Mouse (Mus musculus) CH12.LX (cell line): ENCODE measurements around the gene AC140267.1. TPM values are rescaled to one million over a fixed set of nuclear protein-coding genes. Genes with fewer than 3 reads are reported as not detected.

Experiments used
- DNase-seq: peaks from one replicate; pipeline ENCODE4 v3.0.0-alpha.2; 2013; ENCODE audit errors: extremely low read depth
- H3K27ac ChIP-seq: 2 replicates; pipeline ENCODE4 v1.5.1; 2012; ENCODE audit warnings: low read depth, mild to moderate bottlenecking, control low read depth, moderate library complexity; ENCODE audit not compliant: insufficient read depth
- H3K27me3 ChIP-seq: replicated peaks from 2 replicates; pipeline ENCODE3; 2012; ENCODE audit warnings: inconsistent platforms
- H3K36me3 ChIP-seq, 2 experiments: replicated peaks in 1 of 2; 2 replicates each; pipeline versions ENCODE3 to v1.6.1; 2012; ENCODE audit warnings: inconsistent platforms in 1 of 2, low read length in 1 of 2, mild to moderate bottlenecking in 1 of 2, mixed read lengths in 1 of 2, moderate library complexity in 1 of 2; ENCODE audit not compliant: control insufficient read depth in 1 of 2, insufficient read depth in 1 of 2
- H3K4me1 ChIP-seq, 2 experiments: 2 replicates each; pipeline ENCODE4 v1.6.1; 2012; ENCODE audit warnings: inconsistent platforms in 1 of 2, moderate library complexity in 1 of 2; ENCODE audit not compliant: insufficient read depth in 2 of 2, control insufficient read depth in 1 of 2
- H3K4me2 ChIP-seq: 2 replicates; pipeline ENCODE4 v1.6.1; 2012; ENCODE audit warnings: low read depth, mild to moderate bottlenecking, control low read depth; ENCODE audit not compliant: poor library complexity, insufficient read depth, severe bottlenecking
- H3K4me3 ChIP-seq, 3 experiments: fragments of 150-350 bp in 1 of 3; sonication (generic) in 1 of 3; replicated peaks in 1 of 3; 2 replicates each; pipeline versions ENCODE3 to v1.5.1; 2011 to 2012; ENCODE audit warnings: low read depth in 2 of 3, low read length in 2 of 3, mild to moderate bottlenecking in 2 of 3, moderate library complexity in 2 of 3, control low read depth in 1 of 3, improper control_type of control experiment in 1 of 3, inconsistent platforms in 1 of 3, mixed read lengths in 1 of 3; ENCODE audit not compliant: poor library complexity in 1 of 3
- H3K79me2 ChIP-seq: replicated peaks from 2 replicates; pipeline ENCODE4 v1.6.1; 2012; ENCODE audit warnings: mild to moderate bottlenecking, moderate library complexity; ENCODE audit not compliant: control insufficient read depth, poor library complexity, insufficient read depth, severe bottlenecking; ENCODE audit errors: extremely low read depth
- H3K9ac ChIP-seq: 2 replicates; pipeline ENCODE4 v1.6.1; 2012; ENCODE audit warnings: low read depth, mild to moderate bottlenecking, control low read depth, moderate library complexity; ENCODE audit not compliant: insufficient read depth
- H3K9me3 ChIP-seq: replicated peaks from 2 replicates; pipeline ENCODE3; 2012; ENCODE audit warnings: low read length, inconsistent platforms, mixed read lengths
- BHLHE40 ChIP-seq: IDR thresholded peaks from 2 replicates; pipeline ENCODE4 v1.6.1; 2011; ENCODE audit warnings: mild to moderate bottlenecking, low read depth, low read length, improper control_type of control experiment
- CHD1 ChIP-seq: IDR thresholded peaks from 2 replicates; pipeline ENCODE4 v1.6.1; 2012; ENCODE audit warnings: low read depth, low read length, improper control_type of control experiment, inconsistent platforms
- CHD2 ChIP-seq: IDR thresholded peaks from 2 replicates; pipeline ENCODE4 v1.6.1; 2011; ENCODE audit warnings: low read length, improper control_type of control experiment
- CTCF ChIP-seq, 2 experiments: IDR thresholded peaks in 1 of 2; conservative IDR thresholded peaks in 1 of 2; 2 replicates each; pipeline ENCODE4 v1.5.1; 2011 to 2012; ENCODE audit warnings: low read depth in 2 of 2, low read length in 2 of 2, improper control_type of control experiment in 1 of 2, inconsistent platforms in 1 of 2, mild to moderate bottlenecking in 1 of 2, moderate library complexity in 1 of 2
- E2F4 ChIP-seq: IDR thresholded peaks from 2 replicates; pipeline ENCODE4 v1.6.1; 2011; ENCODE audit warnings: low read depth, low read length, improper control_type of control experiment; ENCODE audit not compliant: insufficient replicate concordance
- ELF1 ChIP-seq: IDR thresholded peaks from 2 replicates; pipeline ENCODE4 v1.6.1; 2014; ENCODE audit warnings: low read depth, mild to moderate bottlenecking, inconsistent platforms, low read length, improper control_type of control experiment
- EP300 ChIP-seq: IDR thresholded peaks from 2 replicates; pipeline ENCODE4 v1.6.1; 2011; ENCODE audit warnings: low read length, improper control_type of control experiment
- ETS1 ChIP-seq: conservative IDR thresholded peaks from 2 replicates; pipeline ENCODE4 v1.6.1; 2012; ENCODE audit warnings: low read depth, mild to moderate bottlenecking, inconsistent platforms, low read length, improper control_type of control experiment, moderate library complexity
- GABPA ChIP-seq: IDR thresholded peaks from 2 replicates; pipeline ENCODE4 v1.6.1; 2012; ENCODE audit warnings: low read depth, low read length, improper control_type of control experiment, inconsistent platforms; ENCODE audit not compliant: insufficient replicate concordance
- HCFC1 ChIP-seq: IDR thresholded peaks from 2 replicates; pipeline ENCODE4 v1.6.1; 2012; ENCODE audit warnings: low read depth, mild to moderate bottlenecking, inconsistent platforms, low read length, improper control_type of control experiment
- IRF4 ChIP-seq: IDR thresholded peaks from 2 replicates; pipeline ENCODE4 v1.6.1; 2014; ENCODE audit warnings: low read depth, mild to moderate bottlenecking, inconsistent platforms, low read length, improper control_type of control experiment
- JUN ChIP-seq: IDR thresholded peaks from 2 replicates; pipeline ENCODE4 v1.6.1; 2011; ENCODE audit warnings: low read depth, mild to moderate bottlenecking, low read length, improper control_type of control experiment, moderate library complexity; ENCODE audit not compliant: insufficient read depth
- JUND ChIP-seq: conservative IDR thresholded peaks from 2 replicates; pipeline ENCODE4 v1.6.1; 2011; ENCODE audit warnings: low read depth, low read length, improper control_type of control experiment
- KAT2A ChIP-seq: IDR thresholded peaks from 2 replicates; pipeline ENCODE4 v1.6.1; 2012; ENCODE audit warnings: low read length, improper control_type of control experiment, inconsistent platforms; ENCODE audit not compliant: insufficient replicate concordance
- MAFK ChIP-seq: IDR thresholded peaks from 2 replicates; pipeline ENCODE4 v1.6.1; 2011; ENCODE audit warnings: low read length, improper control_type of control experiment; ENCODE audit not compliant: insufficient replicate concordance
- MAX ChIP-seq: IDR thresholded peaks from 2 replicates; pipeline ENCODE4 v1.6.1; 2011; ENCODE audit warnings: low read length, improper control_type of control experiment
- MAZ ChIP-seq: IDR thresholded peaks from 2 replicates; pipeline ENCODE4 v1.6.1; 2012; ENCODE audit warnings: low read depth, mild to moderate bottlenecking, inconsistent platforms, low read length, improper control_type of control experiment, moderate library complexity
- MEF2A ChIP-seq: IDR thresholded peaks from 2 replicates; pipeline ENCODE4 v1.6.1; 2014; ENCODE audit warnings: low read depth, mild to moderate bottlenecking, inconsistent platforms, low read length, improper control_type of control experiment, borderline replicate concordance
- MXI1 ChIP-seq: IDR thresholded peaks from 2 replicates; pipeline ENCODE4 v1.6.1; 2011; ENCODE audit warnings: mild to moderate bottlenecking, low read depth, low read length, improper control_type of control experiment
- MYC ChIP-seq: IDR thresholded peaks from 2 replicates; pipeline ENCODE4 v1.6.1; 2011; ENCODE audit warnings: low read depth, mild to moderate bottlenecking, improper control_type of control experiment, low read length
- NELFE ChIP-seq: IDR thresholded peaks from 2 replicates; pipeline ENCODE4 v1.6.1; 2011; ENCODE audit warnings: low read depth, low read length, improper control_type of control experiment
- NRF1 ChIP-seq: IDR thresholded peaks from 2 replicates; pipeline ENCODE4 v1.6.1; 2014; ENCODE audit warnings: low read depth, mild to moderate bottlenecking, inconsistent platforms, low read length, improper control_type of control experiment, moderate library complexity
- PAX5 ChIP-seq: IDR thresholded peaks from 2 replicates; pipeline ENCODE4 v1.6.1; 2012; ENCODE audit warnings: low read length, inconsistent platforms, mixed read lengths
- POLR2A ChIP-seq: IDR thresholded peaks from 2 replicates; pipeline ENCODE4 v1.6.1; 2011; ENCODE audit warnings: low read depth, mild to moderate bottlenecking, improper control_type of control experiment, low read length
- POLR2AphosphoS2 ChIP-seq: IDR thresholded peaks from 2 replicates; pipeline ENCODE4 v1.6.1; 2011; ENCODE audit warnings: low read depth, low read length, improper control_type of control experiment
- RAD21 ChIP-seq: IDR thresholded peaks from 2 replicates; pipeline ENCODE4 v1.6.1; 2011; ENCODE audit warnings: low read depth, mild to moderate bottlenecking, low read length, improper control_type of control experiment, moderate library complexity
- RCOR1 ChIP-seq: conservative IDR thresholded peaks from 2 replicates; pipeline ENCODE4 v1.6.1; 2012; ENCODE audit warnings: low read depth, mild to moderate bottlenecking, inconsistent platforms, low read length, improper control_type of control experiment
- SIN3A ChIP-seq: IDR thresholded peaks from 2 replicates; pipeline ENCODE4 v1.6.1; 2012; ENCODE audit warnings: low read length, improper control_type of control experiment, inconsistent platforms
- SMC3 ChIP-seq: IDR thresholded peaks from 2 replicates; pipeline ENCODE4 v1.6.1; 2011; ENCODE audit warnings: low read depth, low read length, improper control_type of control experiment
- TBP ChIP-seq: conservative IDR thresholded peaks from 2 replicates; pipeline ENCODE4 v1.6.1; 2011; ENCODE audit warnings: low read depth, low read length, improper control_type of control experiment
- TCF12 ChIP-seq: IDR thresholded peaks from 2 replicates; pipeline ENCODE4 v1.6.1; 2014; ENCODE audit warnings: low read depth, mild to moderate bottlenecking, inconsistent platforms, low read length, improper control_type of control experiment
- UBTF ChIP-seq: IDR thresholded peaks from 2 replicates; pipeline ENCODE4 v1.6.1; 2012; ENCODE audit warnings: low read depth, mild to moderate bottlenecking, inconsistent platforms, low read length, improper control_type of control experiment, moderate library complexity
- USF1 ChIP-seq: IDR thresholded peaks from 2 replicates; pipeline ENCODE4 v1.6.1; 2014; ENCODE audit warnings: low read depth, mild to moderate bottlenecking, inconsistent platforms, low read length, improper control_type of control experiment
- USF2 ChIP-seq: conservative IDR thresholded peaks from 2 replicates; pipeline ENCODE4 v1.6.1; 2011; ENCODE audit warnings: low read depth, low read length, improper control_type of control experiment
- ZC3H11A ChIP-seq: IDR thresholded peaks from 2 replicates; pipeline ENCODE4 v1.6.1; 2012; ENCODE audit warnings: low read depth, mild to moderate bottlenecking, inconsistent platforms, low read length, improper control_type of control experiment
- ZKSCAN1 ChIP-seq: IDR thresholded peaks from 2 replicates; pipeline ENCODE4 v1.6.1; 2012; ENCODE audit warnings: low read depth, inconsistent platforms, low read length, improper control_type of control experiment, borderline replicate concordance
- ZMIZ1 ChIP-seq: IDR thresholded peaks from 2 replicates; pipeline ENCODE4 v1.6.1; 2012; ENCODE audit warnings: low read depth, mild to moderate bottlenecking, inconsistent platforms, low read length, improper control_type of control experiment
- ZNF384 ChIP-seq: IDR thresholded peaks from 2 replicates; pipeline ENCODE4 v1.6.1; 2012; ENCODE audit warnings: low read depth, low read length, improper control_type of control experiment, inconsistent platforms
- dilution Hi-C: fragments of 300-500 bp; cut with MboI; formaldehyde crosslinking; loops from 2 replicates; pipeline ENCODE4 v1.14.3; 2020; ENCODE audit warnings: low sequenced_read_pairs; ENCODE audit not compliant: extremely low pct_unique_long_range_greater_than_20kb, extremely low pct_ligation_motif_present
- in situ Hi-C: fragments of 300-500 bp; cut with MboI; formaldehyde crosslinking; loops from 3 replicates; pipeline ENCODE4 v1.14.3; 2019; ENCODE audit warnings: low sequenced_read_pairs, low pct_ligation_motif_present, low pct_unique_long_range_greater_than_20kb, mixed read lengths
- polyA plus RNA-seq: library from polyadenylated mRNA; unstranded; fragments of >175 nt; gene quantifications from 2 replicates; pipeline ENCODE4 v1.2.1, GENCODE M21; 2012; ENCODE audit warnings: low read depth; ENCODE audit not compliant: insufficient read length
- total RNA-seq, 2 experiments: library from RNA; depleted of rRNA; stranded (reverse); fragments of 300-350 nt in 1 of 2; fragments of >200 nt in 1 of 2; gene quantifications; 2 replicates each; pipeline ENCODE4 v1.2.3; 2012 to 2014

The AC140267.1 gene
- total and polyA plus RNA-seq, 3 experiments, result not detected

GRCm38 (mm10) chr15:80253530-80253929 is 17.9 kb downstream of the AC140267.1 start:
- Histone ChIP-seq H3K27ac (0 out of 2 replicates have a peak overlapping the region, but pooled peaks have one; percentile 30), H3K4me2 (peak overlapping the region; percentile 68; the same call in 1 of the 2 replicates), H3K79me2 (peaks cover 19% of the 10 kb centered on the region), H3K36me3 (peaks cover 56 to 72% of the 10 kb centered on the region in 2 experiments), H3K9ac (no peak overlapping the region), H3K27me3 (no peaks in the 10 kb centered on the region), H3K4me3 (peak overlapping the region in 2 of 3 experiments; percentile 67 to 94), H3K9me3 (no peaks in the 10 kb centered on the region), H3K4me1 (peaks cover 9 to 32% of the 10 kb centered on the region in 2 experiments)
- in situ Hi-C loops, result loop anchor here (25.0 kb wide), 1 partner anchor 709 kb away; no protein-coding TSS in a partner anchor
- dilution Hi-C loops, result no loop called here
- TF ChIP-seq TBP (no peak), MEF2A (no peak), SMC3 (no peak), MXI1 (peak; percentile 62; the same call in 1 of the 2 replicates), CHD1 (no peak), PAX5 (no peak), KAT2A (no peak), TCF12 (no peak), MAX (0 out of 2 replicates have a peak, but pooled peaks have one; percentile 57), CHD2 (no peak), USF2 (no peak), MAFK (no peak), E2F4 (no peak), NELFE (no peak), GABPA (no peak), ZMIZ1 (0 out of 2 replicates have a peak, but pooled peaks have one; percentile 22), MAZ (no peak), SIN3A (0 out of 2 replicates have a peak, but pooled peaks have one; percentile 39), RCOR1 (no peak), UBTF (no peak), POLR2AphosphoS2 (no peak), EP300 (no peak), CTCF (conservative IDR thresholded peaks at IDR 0.05 in 1 of 2, IDR thresholded peaks at IDR 0.05 in 1 of 2; ENCODE audit: low read depth in 2 of 2, low read length in 2 of 2) (no peak), USF1 (no peak), MYC (peak; percentile 69), NRF1 (no peak), IRF4 (no peak), ELF1 (no peak), ZC3H11A (no peak), JUND (no peak), POLR2A (no peak), ETS1 (no peak), ZNF384 (no peak), BHLHE40 (peak; percentile 25; the same call in 1 of the 2 replicates), ZKSCAN1 (no peak), HCFC1 (no peak), JUN (no peak), RAD21 (no peak)
- DNase-seq, result no peak
